Mouse (Mus musculus) spleen, adult 2 months (tissue): ENCODE data around the gene Slc4a1. TPM values are rescaled to one million over a fixed set of nuclear protein-coding genes. Genes with fewer than 3 reads are reported as not detected.
A peak's percentile ranks its signal among the peaks of the same experiment; 100 is the strongest.
"Not testable (repeated sequence)": the region's sequence is repeated elsewhere in the genome, so short reads cannot be mapped to it uniquely, and the experiment has no call there.

Experiments used
- DNase-seq, 2 experiments: peaks; one replicate each; pipeline versions ENCODE4 v3.0.0 to v3.0.0-alpha.2; 2012 to 2021; ENCODE audit warnings: low spot score in 2 of 2, low read depth in 1 of 2
- H3K27ac ChIP-seq: fragments of 200-500 bp; 2 replicates; pipeline ENCODE4 v1.5.1; 2012; ENCODE audit warnings: low read length, inconsistent platforms; ENCODE audit not compliant: insufficient read depth
- H3K27me3 ChIP-seq: fragments of 200-500 bp; 2 replicates; pipeline ENCODE4 v1.6.1; 2012; ENCODE audit warnings: mild to moderate bottlenecking, moderate library complexity, low read length, inconsistent platforms; ENCODE audit not compliant: control insufficient read depth, insufficient read depth
- H3K36me3 ChIP-seq: fragments of 200-500 bp; 2 replicates; pipeline ENCODE4 v1.6.1; 2012; ENCODE audit warnings: mild to moderate bottlenecking, low read length, inconsistent platforms; ENCODE audit not compliant: control insufficient read depth, insufficient read depth
- H3K4me1 ChIP-seq: fragments of 200-500 bp; 2 replicates; pipeline ENCODE4 v1.6.1; 2011; ENCODE audit warnings: inconsistent platforms; ENCODE audit not compliant: control insufficient read depth, insufficient read depth, insufficient read length
- H3K4me3 ChIP-seq: fragments of 200-500 bp; 2 replicates; pipeline ENCODE4 v1.5.1; 2011; ENCODE audit warnings: mild to moderate bottlenecking, inconsistent platforms; ENCODE audit not compliant: insufficient read depth, insufficient read length; ENCODE audit errors: extremely low read depth
- CTCF ChIP-seq: fragments of 200-500 bp; IDR thresholded peaks from 2 replicates; pipeline ENCODE4 v1.5.1; 2011; ENCODE audit warnings: mild to moderate bottlenecking, inconsistent platforms; ENCODE audit not compliant: insufficient read depth, insufficient read length, insufficient replicate concordance; ENCODE audit errors: extremely low read depth
- POLR2A ChIP-seq: fragments of 200-500 bp; IDR thresholded peaks from 2 replicates; pipeline ENCODE4 v1.6.1; 2011; ENCODE audit warnings: low read depth, low read length, inconsistent platforms
- WGBS: fragments of 180-500 bp; shearing (Covaris S2); methylation state at CpG from one replicate; pipeline ENCODE4 v1.1.7; 2018; 5-methylcytosine and 5-hydroxymethylcytosine counted together
- polyA plus RNA-seq: library from polyadenylated mRNA; depleted of rRNA; stranded (reverse); fragments of >200 nt; gene quantifications from 2 replicates; pipeline ENCODE4 v1.2.3, GENCODE M21; 2012

Slc4a1 gene
- polyA plus RNA-seq, 1 experiment, result 381 TPM

DNA sequence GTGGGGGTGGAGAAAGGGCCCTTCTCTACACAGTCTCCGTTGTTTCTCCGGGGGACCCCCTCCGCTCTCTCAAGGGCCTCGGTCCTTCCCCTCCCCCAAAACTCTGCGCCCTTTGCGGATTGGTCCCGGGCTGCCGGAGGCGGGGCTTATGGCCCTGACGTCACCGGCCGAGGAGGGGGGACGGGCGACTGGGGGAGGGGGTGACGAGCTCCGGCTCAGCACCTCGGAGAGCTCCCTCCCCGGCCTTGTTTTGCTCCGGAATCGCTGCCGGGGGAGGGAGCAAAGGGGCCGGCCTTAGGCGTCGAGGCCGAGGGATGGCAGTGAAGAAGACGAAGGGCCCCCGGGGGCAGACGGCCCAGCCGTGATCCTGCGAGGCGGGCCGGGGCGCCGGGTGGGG, 27.2 kb upstream of the Slc4a1 start, which contains the start of gene Rundc3a:
Rundc3a (plus strand) TSS at position 166 of the 397 bp plus-strand sequence.
- peak; percentile 21 to 59 for DNase-seq
- Histone ChIP-seq H3K36me3 (no peaks in the 10 kb centered on the region), H3K4me3 (peak within 1 kb of the TSS; percentile 50), H3K27me3 (peaks cover 7% of the 10 kb centered on the region), H3K27ac (no peak within 1 kb of the TSS), H3K4me1 (peaks cover 12% of the 10 kb centered on the region)
- WGBS, result under 1% methylated on average over 34 of the region's 34 CpGs
- no peak for TF ChIP-seq CTCF
- no peak for TF ChIP-seq POLR2A

- H3K4me1 ChIP-seq, result peaks cover 12% of the 10 kb centered on the region
- H3K27me3 ChIP-seq, result peaks cover 6% of the 10 kb centered on the region; the same call in 1 of the 2 replicates
- no peak for DNase-seq
- 23% methylated on average over 15 of the region's 15 CpGs for WGBS
- no peaks in the 10 kb centered on the region for H3K36me3 ChIP-seq
- H3K27ac ChIP-seq, result no peak overlapping the region
- TF ChIP-seq POLR2A, result no peak
- no peak for TF ChIP-seq CTCF
- H3K4me3 ChIP-seq, result no peak overlapping the region
Measured at GRCm38 (mm10) chr11:102392441-102393237, 26.6 kb upstream of the Slc4a1 start.

DNA sequence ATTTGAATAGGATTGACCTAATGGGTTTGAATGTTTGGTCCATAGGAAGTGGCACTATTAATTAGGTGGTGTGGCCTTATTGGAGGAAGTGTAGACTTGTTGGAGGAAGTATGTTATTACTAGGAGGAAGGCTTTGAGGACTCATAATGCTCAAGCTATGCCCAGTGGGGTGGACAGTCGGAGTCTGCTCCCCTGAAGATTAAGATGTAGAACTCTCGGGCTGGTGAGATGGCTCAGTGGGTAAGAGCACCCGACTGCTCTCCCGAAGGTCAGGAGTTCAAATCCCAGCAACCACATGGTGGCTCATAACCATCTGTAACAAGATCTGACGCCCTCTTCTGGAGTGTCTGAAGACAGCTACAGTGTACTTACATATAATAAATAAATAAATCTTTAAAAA, 23.4 kb upstream of the Slc4a1 start:
- H3K27me3 ChIP-seq, DNase-seq, H3K4me3 ChIP-seq, H3K36me3 ChIP-seq, H3K27ac ChIP-seq: not testable (repeated sequence)
- H3K4me1 ChIP-seq, result peaks cover 11% of the 10 kb centered on the region
- WGBS, result 84% methylated on average over 4 of the region's 5 CpGs

DNA sequence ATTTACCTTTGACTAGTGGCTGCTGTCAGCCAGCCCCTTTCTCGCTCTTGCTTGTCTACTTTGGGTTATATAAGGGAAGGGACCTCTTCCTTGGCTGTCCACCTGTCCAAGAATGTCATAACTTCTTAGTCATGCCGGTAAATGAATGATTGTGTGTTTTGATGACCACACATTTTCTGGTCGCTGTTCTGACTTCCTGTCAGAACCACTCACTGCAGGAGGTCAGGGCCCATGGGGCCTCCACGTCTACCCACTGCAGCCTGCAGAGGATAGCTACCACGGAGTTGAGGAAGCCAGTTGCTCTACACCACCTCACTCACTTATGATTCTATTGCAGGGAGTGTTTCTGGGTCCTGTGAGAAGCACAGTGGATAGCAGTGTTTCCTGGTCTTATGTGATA, 20.1 kb upstream of the Slc4a1 start:
- Histone ChIP-seq H3K27ac (no peak overlapping the region), H3K4me1 (no peaks in the 10 kb centered on the region), H3K4me3 (no peak overlapping the region), H3K36me3 (no peaks in the 10 kb centered on the region), H3K27me3 (no peaks in the 10 kb centered on the region)
- WGBS, result 20% methylated on average over 5 of the region's 5 CpGs
- TF ChIP-seq POLR2A (no peak), CTCF (no peak)
- no peak for DNase-seq

GRCm38 (mm10) chr11:102385075-102385474, 19.1 kb upstream of the Slc4a1 start:
- no peak overlapping the region for H3K4me3 ChIP-seq
- 38% methylated on average over 4 of the region's 4 CpGs for WGBS

DNA sequence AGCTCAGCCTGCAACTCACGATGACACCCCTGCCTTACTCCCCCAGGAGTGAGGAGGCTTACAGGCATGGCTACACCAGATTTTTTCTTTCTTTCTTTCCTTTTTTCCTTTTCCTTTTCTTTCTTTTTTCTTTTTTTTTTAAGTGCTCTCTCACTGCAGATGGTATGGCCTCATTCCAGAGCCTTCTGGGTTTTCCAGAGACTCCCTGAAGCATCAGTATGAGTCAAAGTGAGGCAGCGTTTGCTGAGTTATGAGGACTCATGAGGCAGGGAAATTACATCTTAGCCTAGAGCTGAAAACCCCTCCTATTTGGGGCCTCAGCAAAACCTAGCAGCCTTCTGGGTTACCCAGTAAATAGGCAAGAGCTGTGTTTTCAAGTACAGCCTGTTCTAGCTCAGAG, 18.4 kb upstream of the Slc4a1 start:
- Histone ChIP-seq H3K4me3 (no peak overlapping the region), H3K36me3 (no peaks in the 10 kb centered on the region), H3K4me1 (no peaks in the 10 kb centered on the region), H3K27me3 (no peaks in the 10 kb centered on the region), H3K27ac (no peak overlapping the region)
- 67% methylated on average over 2 of the region's 2 CpGs for WGBS
- TF ChIP-seq POLR2A, result no peak
- DNase-seq, result no peak

More at GRCm38 (mm10) chr11:102385075-102385474, 19.1 kb upstream of the Slc4a1 start:
- Histone ChIP-seq H3K4me1 (no peaks in the 10 kb centered on the region), H3K27ac (no peak overlapping the region), H3K27me3 (no peaks in the 10 kb centered on the region), H3K36me3 (no peaks in the 10 kb centered on the region)
- DNase-seq, result no peak
- TF ChIP-seq CTCF (no peak), POLR2A (no peak)

- no peak for DNase-seq
- H3K27me3 ChIP-seq, result no peaks in the 10 kb centered on the region
- no peak overlapping the region for H3K4me3 ChIP-seq
- no peaks in the 10 kb centered on the region for H3K4me1 ChIP-seq
- H3K27ac ChIP-seq, result no peak overlapping the region
- H3K36me3 ChIP-seq, result no peaks in the 10 kb centered on the region
- TF ChIP-seq CTCF (no peak), POLR2A (no peak)
- WGBS, result 64% methylated on average over 1 of the region's 1 CpGs
Measured at GRCm38 (mm10) chr11:102383365-102384136, 17.5 kb upstream of the Slc4a1 start.
